Mouse (Mus musculus) adrenal gland, adult 18-20 months (tissue): ENCODE data around the gene Ldlrad2. TPM values are rescaled to one million over a fixed set of nuclear protein-coding genes. Genes with fewer than 3 reads are reported as not detected.
"Not testable (repeated sequence)": the region's sequence is repeated elsewhere in the genome, so short reads cannot be mapped to it uniquely, and the experiment has no call there.

ENCODE experiments used
- DNase-seq, 2 experiments: peaks; one replicate each; pipeline ENCODE4 v3.0.0; 2021 to 2022; ENCODE audit warnings: low spot score in 2 of 2
- long read RNA-seq, 2 experiments: library from polyadenylated mRNA; stranded (forward); transcript quantifications; one replicate each; pipeline ENCODE4 v2.0.0; 2021
- total RNA-seq, 2 experiments: library from RNA; stranded (reverse); gene quantifications; 1 replicate in 1 of 2; 2 replicates in 1 of 2; pipeline ENCODE4 v1.2.3; 2021

Ldlrad2 gene
- total RNA-seq: under 1 TPM in 1 of 2 experiments, not detected in 1; 0.83 TPM
- long read RNA-seq, experiment 1: 0 reads
- long read RNA-seq, experiment 2: 0 reads

DNA sequence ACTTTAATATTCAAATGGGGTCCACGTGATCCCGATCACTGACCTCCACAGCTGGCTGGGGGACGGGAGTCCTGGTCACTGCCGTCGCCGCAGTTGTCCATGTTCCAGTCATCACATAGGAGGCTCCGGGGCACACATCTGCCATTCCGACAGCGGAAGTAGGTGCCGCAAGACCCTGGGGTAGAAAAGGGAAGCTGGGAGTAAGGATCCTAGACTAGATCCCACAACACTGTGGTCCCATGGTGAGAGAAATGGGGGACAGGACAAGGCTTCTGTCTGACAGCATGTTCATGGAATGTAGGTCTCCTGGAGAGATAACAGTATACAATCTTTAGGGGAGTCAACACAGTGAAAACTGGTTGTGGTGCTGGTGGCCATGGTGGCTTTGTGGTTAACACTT is at the start of gene Ldlrad2:
Gene Ldlrad2 (minus strand): TSS at position 101 of the 400 bp plus-strand sequence.
- no peak for DNase-seq

GRCm38 (mm10) chr4:137622847-137623246 is 48.5 kb upstream of the Ldlrad2 start:
- no peak for DNase-seq

- no peak for DNase-seq
Measured at GRCm38 (mm10) chr4:137610256-137610655, 35.9 kb upstream of the Ldlrad2 start.

DNA sequence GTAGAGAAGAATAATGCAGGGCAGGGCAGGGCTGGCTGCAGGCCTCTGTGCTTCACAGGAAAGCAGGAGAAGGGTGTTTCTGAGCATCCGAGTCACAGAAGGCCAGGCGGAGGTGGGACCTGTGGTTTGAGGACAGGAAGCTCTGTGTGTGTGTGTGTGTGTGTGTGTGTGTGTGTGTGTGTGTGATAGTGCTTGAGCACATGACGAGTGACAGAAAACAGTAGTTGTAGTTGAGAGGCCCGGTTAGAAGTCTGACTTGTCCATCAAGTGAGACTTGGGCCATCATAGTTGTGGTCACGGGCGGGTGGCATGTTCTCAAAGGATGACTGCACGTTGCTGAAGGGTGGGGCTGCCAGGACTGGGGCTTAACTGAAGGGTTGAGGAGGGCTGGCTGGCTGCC is 35.3 kb upstream of the Ldlrad2 start:
- no peak for DNase-seq

- DNase-seq: no peak
Measured at GRCm38 (mm10) chr4:137609281-137609680, 34.9 kb upstream of the Ldlrad2 start.

DNA sequence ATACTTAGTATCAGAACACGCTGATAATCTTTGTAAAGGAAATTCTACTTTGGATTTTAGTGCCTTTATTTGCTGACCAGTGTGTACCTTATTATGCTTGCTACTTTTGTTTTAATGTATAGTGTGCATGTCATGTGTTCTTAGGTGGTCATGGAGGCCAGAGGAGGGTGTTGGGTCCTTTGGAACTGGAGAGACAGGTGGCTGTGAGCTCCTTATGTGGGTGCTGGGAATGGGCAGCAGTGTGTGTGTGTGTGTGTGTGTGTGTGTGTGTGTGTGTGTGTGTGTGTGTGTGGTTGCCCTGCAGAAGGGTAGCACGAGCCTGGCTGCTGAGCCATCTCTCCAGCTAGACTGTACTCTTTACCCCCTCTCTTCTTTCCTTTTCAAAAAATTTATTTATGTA is 32.7 kb upstream of the Ldlrad2 start:
- no peak for DNase-seq

GRCm38 (mm10) chr4:137603449-137604171 is 29.2 kb upstream of the Ldlrad2 start:
- DNase-seq: no peak

- no peak for DNase-seq
Measured at GRCm38 (mm10) chr4:137598577-137598976, 24.2 kb upstream of the Ldlrad2 start.

DNA sequence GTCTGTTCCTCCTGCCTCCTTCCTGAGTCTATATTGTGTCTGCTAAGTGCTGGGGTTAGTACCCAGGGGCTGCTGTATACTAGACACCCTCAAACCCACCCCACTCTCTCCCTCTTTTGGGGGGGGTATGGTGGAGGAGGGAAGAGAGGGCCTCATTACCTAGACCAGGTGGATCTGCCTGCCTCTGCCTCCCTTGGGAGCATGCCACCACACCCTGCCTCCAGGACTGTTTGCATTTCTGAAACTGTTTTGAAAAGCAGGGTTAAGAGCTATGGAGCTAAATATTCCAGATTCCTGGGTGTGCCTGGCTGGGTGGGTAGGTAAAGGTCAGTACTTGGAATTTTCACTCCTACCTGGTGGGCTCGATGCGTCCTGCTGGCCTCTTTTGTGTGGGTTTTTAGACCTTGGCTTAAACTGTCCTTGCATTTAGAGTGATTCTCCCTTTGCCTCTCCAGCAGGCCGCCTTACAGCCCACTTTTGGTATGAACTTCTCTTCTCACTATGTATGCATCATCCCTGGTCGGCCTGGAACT is 22.8 kb upstream of the Ldlrad2 start:
- no peak for DNase-seq

DNA sequence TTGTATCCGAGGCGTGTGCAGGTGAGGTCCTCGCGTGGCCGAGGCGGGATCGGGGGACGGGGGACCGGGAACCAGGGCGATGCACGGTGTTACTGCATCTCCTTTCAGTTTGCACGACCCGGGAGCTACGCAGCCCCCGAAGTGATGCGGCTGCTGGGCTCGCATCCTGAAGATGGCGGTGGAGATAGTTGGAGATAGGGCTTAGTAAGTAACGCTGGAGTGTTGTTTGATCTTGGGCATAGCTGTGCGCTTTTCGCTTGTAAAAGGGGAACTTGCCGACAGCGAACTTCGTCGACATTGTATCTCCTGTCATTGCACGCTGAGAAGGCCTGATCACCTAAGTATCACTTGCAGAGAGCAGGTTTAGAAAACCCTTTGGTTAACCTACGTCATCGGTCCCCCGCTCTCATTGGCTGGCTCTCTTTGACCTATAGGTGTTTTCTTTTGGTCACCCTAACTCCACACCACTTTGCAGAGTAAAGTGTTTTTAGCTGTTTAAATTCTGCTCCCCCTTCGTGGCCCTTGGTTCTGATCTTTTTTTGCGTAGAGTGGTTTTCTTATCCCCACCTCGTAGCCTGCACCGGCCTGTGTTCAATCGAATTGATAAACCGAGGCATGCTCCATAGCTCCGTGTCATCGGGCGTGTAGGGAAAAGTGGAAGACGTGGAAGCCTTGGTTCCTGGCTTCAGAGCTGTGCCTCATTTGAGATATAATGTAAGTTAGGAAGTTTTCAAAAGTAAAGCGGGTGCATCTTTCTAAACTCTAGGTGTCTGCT is 20.3 kb upstream of the Ldlrad2 start:
- peak in 1 of 2 experiments; percentile 14 for DNase-seq

DNA sequence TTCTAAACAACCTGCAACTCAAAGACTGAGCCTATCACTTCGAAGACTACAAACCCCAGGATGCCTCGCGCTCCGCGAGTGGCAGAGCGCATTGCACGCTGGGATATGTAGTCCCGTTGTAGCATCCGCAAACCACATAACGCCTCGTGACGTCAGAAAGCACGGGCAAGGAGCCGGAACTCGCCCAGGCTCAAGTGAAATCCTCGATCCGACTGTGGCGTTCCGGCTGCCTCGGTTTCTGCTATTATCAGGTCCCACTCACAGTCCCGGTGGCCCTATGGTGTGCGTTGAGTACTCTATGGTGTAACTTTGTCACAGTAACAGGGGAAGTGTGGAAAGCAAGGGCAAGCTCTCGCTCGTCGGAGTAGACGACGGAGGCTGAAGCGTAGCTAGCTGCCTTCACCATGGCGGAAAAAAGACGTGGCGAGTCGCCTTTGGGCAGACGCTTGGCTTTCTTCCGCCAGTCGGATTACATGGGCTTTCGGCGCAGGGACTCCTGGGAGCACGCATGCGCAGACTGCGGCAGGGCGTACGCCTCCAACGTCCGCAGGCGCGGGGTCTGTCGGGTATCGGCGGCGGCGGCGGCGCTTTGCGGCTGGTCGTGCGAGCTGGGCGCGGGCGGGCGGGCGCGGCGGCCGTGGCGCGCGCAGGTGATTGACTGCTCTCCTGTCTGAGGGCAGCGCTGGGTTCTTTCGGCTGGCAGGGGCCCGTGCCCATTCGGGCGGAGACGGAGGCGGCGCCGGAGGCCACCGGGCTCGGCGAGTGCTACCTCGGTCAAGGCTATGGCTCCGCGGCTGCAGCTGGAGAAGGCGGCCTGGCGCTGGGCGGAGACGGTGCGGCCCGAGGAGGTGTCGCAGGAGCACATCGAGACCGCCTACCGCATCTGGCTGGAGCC is 19.5 kb upstream of the Ldlrad2 start, which contains the start of gene Usp48:
Gene Usp48 (plus strand): TSS at position 155 of the 895 bp plus-strand sequence.
- peak; percentile 97 to 98 for DNase-seq

DNA sequence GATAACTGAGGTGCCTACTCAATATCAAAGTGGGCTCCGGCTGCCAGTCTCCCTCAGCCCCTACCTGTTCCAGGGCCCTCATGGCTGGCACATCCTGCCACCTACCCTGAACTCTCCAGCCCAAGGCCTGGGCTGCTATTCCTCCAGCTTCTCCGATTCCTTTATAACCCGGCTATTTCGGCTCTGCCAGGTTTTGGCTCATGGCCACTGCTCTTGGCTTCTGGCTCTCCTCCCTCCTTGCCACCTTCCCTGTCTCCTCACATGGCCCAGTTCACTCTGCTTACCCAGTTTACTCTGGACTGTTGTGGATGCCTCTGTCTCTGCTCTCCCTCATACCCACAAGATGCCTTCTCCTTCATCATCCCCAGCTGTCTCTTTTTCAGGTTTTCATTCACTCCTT is 16.6 kb upstream of the Ldlrad2 start:
- DNase-seq: no peak

DNA sequence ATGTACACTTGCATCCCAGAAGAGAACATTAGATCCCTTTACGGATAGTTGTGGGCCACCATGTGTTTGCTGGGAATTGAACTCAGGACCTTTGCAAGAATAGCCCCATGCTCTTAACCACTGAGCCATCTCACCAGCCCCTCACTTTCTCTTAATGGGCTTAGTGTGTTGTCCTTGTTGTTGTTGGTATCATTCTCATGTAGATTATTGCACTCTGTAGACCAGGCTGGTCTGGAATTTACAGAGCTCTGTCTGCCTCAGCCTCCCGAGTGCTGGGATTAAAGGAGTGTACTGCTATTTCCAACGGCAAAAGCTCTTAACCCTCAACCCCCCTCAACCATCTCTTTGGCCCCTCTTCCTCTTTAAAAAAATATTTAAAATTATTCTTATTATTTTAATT is 15.2 kb upstream of the Ldlrad2 start:
- no peak for DNase-seq

DNA sequence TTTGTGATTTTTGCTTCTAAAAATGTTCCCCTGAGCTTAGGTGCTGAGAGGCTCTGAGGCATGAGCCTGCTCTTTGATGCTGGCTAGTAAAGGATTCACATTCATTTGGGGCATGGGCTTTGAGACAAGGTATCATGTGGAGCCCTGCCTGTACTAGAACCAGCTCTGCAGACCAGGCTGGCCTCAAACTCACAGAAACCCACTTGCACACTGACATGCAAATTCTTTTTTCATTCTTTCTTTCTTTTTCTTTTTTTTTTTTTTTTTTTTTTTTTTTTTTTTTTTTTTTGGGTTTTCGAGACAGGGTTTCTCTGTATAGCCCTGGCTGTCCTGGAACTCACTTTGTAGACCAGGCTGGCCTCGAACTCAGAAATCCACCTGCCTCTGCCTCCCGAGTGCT is 14.7 kb upstream of the Ldlrad2 start:
- not testable (repeated sequence) for DNase-seq

- DNase-seq: peak; percentile 63 to 64
Measured at GRCm38 (mm10) chr4:137581815-137582214, 7.4 kb upstream of the Ldlrad2 start.

DNA sequence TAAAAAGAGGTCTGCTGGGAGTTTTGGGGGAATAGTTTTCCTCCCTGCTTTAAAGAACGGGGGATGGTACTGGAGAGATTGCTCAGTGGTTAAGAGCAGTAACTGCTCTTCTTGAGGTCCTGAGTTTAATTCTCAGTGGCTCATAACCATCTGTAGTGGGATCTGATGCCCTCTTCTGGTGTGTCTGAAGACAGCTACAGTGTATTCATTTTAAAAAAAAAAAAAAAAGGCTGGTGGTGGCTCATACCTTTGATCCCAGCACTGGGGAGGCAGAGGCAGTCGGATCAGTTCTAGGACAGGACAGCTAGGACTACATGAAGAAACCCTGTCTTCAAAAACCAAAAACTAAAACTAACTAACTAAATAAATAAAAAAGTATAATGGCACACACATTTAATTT is 5.9 kb upstream of the Ldlrad2 start:
- no peak for DNase-seq

DNA sequence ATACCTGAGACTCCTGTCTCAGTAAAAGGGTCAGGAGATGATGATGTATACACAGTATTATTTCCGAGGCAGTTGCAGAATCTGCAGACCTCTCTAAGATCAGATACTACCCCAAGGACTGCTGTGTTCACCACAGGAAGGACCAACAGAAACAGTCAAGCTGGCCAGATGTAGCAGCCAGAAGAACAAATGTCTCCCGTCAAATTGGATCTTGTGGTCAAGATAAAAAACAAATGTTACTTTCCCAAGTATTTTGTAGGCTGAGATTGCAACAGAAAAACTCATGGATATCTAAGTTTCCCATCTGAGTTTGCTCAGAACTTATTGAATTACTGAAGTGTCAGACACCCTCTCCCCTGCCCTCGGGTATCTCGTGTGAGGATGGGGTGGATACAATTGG is 5.4 kb upstream of the Ldlrad2 start:
- DNase-seq: no peak

- DNase-seq: peak; percentile 52 to 59
Measured at GRCm38 (mm10) chr4:137578181-137578845, 3.9 kb upstream of the Ldlrad2 start.

DNA sequence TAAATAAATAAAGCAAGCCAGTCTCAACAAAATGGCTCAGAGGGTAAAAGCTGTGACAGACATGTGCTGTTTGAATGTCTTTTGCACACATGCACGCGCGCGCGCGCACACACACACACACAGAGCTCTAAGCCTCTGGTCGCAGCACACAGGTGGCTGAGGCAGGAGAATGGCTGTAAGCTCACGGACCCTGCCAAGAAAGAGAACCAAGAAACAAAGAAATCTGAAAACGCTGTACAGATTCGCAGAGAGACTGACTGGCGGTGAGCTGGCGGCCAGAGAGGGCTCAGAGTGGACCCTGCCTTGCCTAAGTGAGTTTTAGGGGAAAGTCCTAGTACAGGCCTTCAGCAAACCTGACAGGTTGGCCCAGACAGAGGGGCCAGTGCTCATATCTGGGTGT is 3.1 kb upstream of the Ldlrad2 start:
- no peak for DNase-seq

DNA sequence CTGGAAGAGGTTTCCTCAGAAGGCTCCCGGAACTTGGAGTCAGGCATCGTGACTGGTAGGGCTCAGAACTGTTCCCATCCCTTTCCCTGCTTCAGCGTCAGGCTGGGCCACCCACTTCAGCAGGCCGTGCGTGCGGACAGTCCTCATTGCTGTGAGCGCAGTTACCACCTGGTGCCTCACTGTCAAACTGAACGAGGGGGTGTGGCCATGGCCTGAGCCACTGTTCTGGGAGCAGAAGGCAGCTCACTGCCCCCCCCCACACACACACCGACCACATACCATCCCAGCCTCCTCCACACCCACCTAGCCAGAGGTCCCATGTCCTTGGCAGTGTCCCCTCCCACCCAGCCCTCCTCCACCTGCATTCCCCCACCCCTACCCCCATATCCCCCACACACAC is 4.5 kb downstream of the Ldlrad2 start:
- no peak for DNase-seq
